Mouse (Mus musculus) E14TG2a.4 (cell line): ENCODE data around the gene Kdm2b.
"Not testable (repeated sequence)": the region's sequence is repeated elsewhere in the genome, so short reads cannot be mapped to it uniquely, and the experiment has no call there.

Experiments
- H3K27me3 ChIP-seq: 2 replicates; pipeline ENCODE4 v1.6.1; 2014; ENCODE audit warnings: low read length, control low read depth; ENCODE audit not compliant: insufficient read depth
- H3K36me3 ChIP-seq: 2 replicates; pipeline ENCODE4 v1.6.1; 2014; ENCODE audit warnings: low read length, control low read depth; ENCODE audit not compliant: insufficient read depth
- H3K4me1 ChIP-seq: replicated peaks from 2 replicates; pipeline ENCODE4 v1.6.1; 2014; ENCODE audit warnings: low read depth, low read length, control low read depth
- H3K4me3 ChIP-seq: replicated peaks from 2 replicates; pipeline ENCODE4 v1.5.1; 2014; ENCODE audit warnings: mild to moderate bottlenecking, low read length
- H3K9me3 ChIP-seq: 2 replicates; pipeline ENCODE4 v1.6.1; 2014; ENCODE audit warnings: low read length, control low read depth
- CTCF ChIP-seq: conservative IDR thresholded peaks from 2 replicates; pipeline ENCODE4 v1.5.1; 2014; ENCODE audit warnings: low read length
- NANOG ChIP-seq: IDR thresholded peaks from 2 replicates; pipeline ENCODE4 v1.6.1; 2014; ENCODE audit warnings: borderline replicate concordance, low read length, mixed read lengths
- POU5F1 ChIP-seq: IDR thresholded peaks from 2 replicates; pipeline ENCODE4 v1.6.1; 2014; ENCODE audit warnings: low read length, borderline replicate concordance

Gene Kdm2b

GRCm38 (mm10) chr5:122990411-122991160 lies 963 bp upstream of the Kdm2b start:
- no peaks in the 10 kb centered on the region for H3K9me3 ChIP-seq
- TF ChIP-seq POU5F1: no peak
- peaks cover 87% of the 10 kb centered on the region for H3K4me1 ChIP-seq
- peak overlapping the region; percentile 82 for H3K4me3 ChIP-seq
- H3K27me3 ChIP-seq: peaks cover 7% of the 10 kb centered on the region
- H3K36me3 ChIP-seq: peaks cover 6% of the 10 kb centered on the region; the same call in 1 of the 2 replicates

GRCm38 (mm10) chr5:122989001-122989525 lies 560 bp downstream of the Kdm2b start:
- H3K4me1 ChIP-seq: peaks cover 89% of the 10 kb centered on the region
- H3K9me3 ChIP-seq: no peaks in the 10 kb centered on the region
- no peak for TF ChIP-seq CTCF
- no peak for TF ChIP-seq POU5F1
- no peak for TF ChIP-seq NANOG
- H3K36me3 ChIP-seq: peaks cover 16% of the 10 kb centered on the region
- peak overlapping the region; percentile 82 for H3K4me3 ChIP-seq
- peaks cover 10% of the 10 kb centered on the region for H3K27me3 ChIP-seq

GRCm38 (mm10) chr5:122988021-122988751 lies 1.4 kb downstream of the Kdm2b start:
- no peak for TF ChIP-seq POU5F1
- no peak for TF ChIP-seq CTCF
- TF ChIP-seq NANOG: no peak
- Histone ChIP-seq H3K9me3 (no peaks in the 10 kb centered on the region), H3K4me1 (peaks cover 90% of the 10 kb centered on the region), H3K4me3 (peak overlapping the region; percentile 82), H3K27me3 (peaks cover 10% of the 10 kb centered on the region), H3K36me3 (peaks cover 24% of the 10 kb centered on the region)

- Histone ChIP-seq H3K4me3 (peak overlapping the region; percentile 82), H3K36me3 (peaks cover 28% of the 10 kb centered on the region), H3K27me3 (peaks cover 10% of the 10 kb centered on the region), H3K9me3 (no peaks in the 10 kb centered on the region), H3K4me1 (peaks cover 88% of the 10 kb centered on the region)
- TF ChIP-seq NANOG (no peak), POU5F1 (no peak), CTCF (no peak)
Measured at GRCm38 (mm10) chr5:122987211-122988020, 2.2 kb downstream of the Kdm2b start.

- Histone ChIP-seq H3K27me3 (peaks cover 10% of the 10 kb centered on the region), H3K4me1 (peaks cover 80% of the 10 kb centered on the region), H3K36me3 (peaks cover 37% of the 10 kb centered on the region), H3K9me3 (no peaks in the 10 kb centered on the region), H3K4me3 (peak overlapping the region; percentile 82)
- TF ChIP-seq CTCF (no peak), POU5F1 (no peak), NANOG (no peak)
Measured at GRCm38 (mm10) chr5:122986091-122986493, 3.5 kb downstream of the Kdm2b start.

GRCm38 (mm10) chr5:122985276-122985675 lies 4.3 kb downstream of the Kdm2b start:
- Histone ChIP-seq H3K36me3 (peaks cover 45% of the 10 kb centered on the region), H3K9me3 (no peaks in the 10 kb centered on the region), H3K4me3 (peak overlapping the region; percentile 54), H3K27me3 (peaks cover 10% of the 10 kb centered on the region), H3K4me1 (peaks cover 78% of the 10 kb centered on the region)
- TF ChIP-seq POU5F1: no peak
- no peak for TF ChIP-seq NANOG
- TF ChIP-seq CTCF: no peak

GRCm38 (mm10) chr5:122984483-122984882 lies 5.1 kb downstream of the Kdm2b start:
- TF ChIP-seq CTCF (no peak), NANOG (no peak), POU5F1 (no peak)
- Histone ChIP-seq H3K4me3 (no peak overlapping the region), H3K27me3 (peaks cover 10% of the 10 kb centered on the region), H3K36me3 (peaks cover 51% of the 10 kb centered on the region), H3K4me1 (peaks cover 70% of the 10 kb centered on the region), H3K9me3 (no peaks in the 10 kb centered on the region)

- no peaks in the 10 kb centered on the region for H3K27me3 ChIP-seq
- H3K9me3 ChIP-seq: no peaks in the 10 kb centered on the region
- no peak overlapping the region for H3K4me3 ChIP-seq
- no peak for TF ChIP-seq NANOG
- H3K36me3 ChIP-seq: peaks cover 68% of the 10 kb centered on the region
- H3K4me1 ChIP-seq: peaks cover 27% of the 10 kb centered on the region
Measured at GRCm38 (mm10) chr5:122978970-122979369, 10.7 kb downstream of the Kdm2b start.

- H3K9me3 ChIP-seq, H3K4me1 ChIP-seq, H3K4me3 ChIP-seq, H3K27me3 ChIP-seq: not testable (repeated sequence)
- peaks cover 62% of the 10 kb centered on the region for H3K36me3 ChIP-seq
Measured at GRCm38 (mm10) chr5:122974701-122975100, 14.9 kb downstream of the Kdm2b start.
